Mouse (Mus musculus) cerebellum, adult 2 months (tissue): Measurements from ENCODE around the gene Phldb1.

Source experiments
- CTCF ChIP-seq: fragments of 200-500 bp; IDR thresholded peaks from 2 replicates; pipeline ENCODE4 v1.5.1; 2011; ENCODE audit warnings: low read depth, mild to moderate bottlenecking, control low read depth, low read length, moderate library complexity, borderline replicate concordance; ENCODE audit not compliant: insufficient read depth
- POLR2A ChIP-seq: fragments of 200-500 bp; IDR thresholded peaks from 2 replicates; pipeline ENCODE4 v1.6.1; 2011; ENCODE audit warnings: low read length, control low read depth, borderline replicate concordance; ENCODE audit not compliant: insufficient read depth

DNA sequence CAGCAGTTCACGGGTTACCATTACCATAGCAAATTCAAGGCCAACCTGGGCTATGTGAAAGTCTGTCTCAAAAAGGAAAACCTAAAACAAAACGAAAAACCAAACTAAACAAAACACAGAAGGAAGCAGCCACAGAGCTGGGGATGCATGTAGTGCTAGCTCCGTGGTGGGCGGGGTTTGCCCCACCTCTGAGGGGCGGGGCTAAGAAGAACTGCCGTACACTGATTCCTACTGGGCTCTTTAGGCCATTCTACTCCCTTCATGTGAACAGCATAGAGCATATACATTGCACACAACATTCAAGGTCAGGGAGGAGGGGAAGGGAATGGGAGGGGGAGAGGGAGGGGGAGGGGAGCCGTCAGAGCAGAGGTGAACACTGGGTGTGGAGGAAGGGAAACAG is 44.4 kb downstream of the Phldb1 start:
- TF ChIP-seq CTCF = no peak
- no peak for TF ChIP-seq POLR2A
